17 mouse cellular contexts compared by ENCODE assay signal in the genomic region with DNA sequence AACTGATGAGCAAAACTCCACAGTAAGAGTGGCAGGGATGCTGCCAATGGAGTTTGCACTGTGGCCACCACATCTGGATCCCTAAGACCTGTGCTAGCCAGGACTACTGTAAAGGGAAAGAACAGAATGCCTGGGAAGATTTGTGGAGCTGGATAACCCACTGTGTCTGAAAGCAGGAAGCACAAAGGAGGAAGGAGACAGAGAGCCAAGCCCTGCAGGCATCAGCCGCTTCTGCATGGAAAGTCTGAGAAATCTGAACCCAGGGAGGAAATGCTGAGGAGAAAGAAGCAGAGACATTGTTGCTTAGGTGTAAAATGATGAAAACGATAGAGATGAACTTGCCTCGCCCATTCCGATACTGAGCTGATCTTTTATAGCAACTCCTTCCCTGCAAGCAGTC. TPM values are rescaled to one million over a fixed set of nuclear protein-coding genes. Genes with fewer than 3 reads are reported as not detected.
DNase-seq lines count a peak whose midpoint lies in the region; ATAC-seq and TF ChIP-seq lines count a peak whose summit lies in the region.
"Had no signal": no experiment of that assay in that cellular context is flagged by ENCODE, and none has a peak within 500 bp of the region (broad histone marks: within the 10 kb centered on the region; RNA-seq: fewer than 3 reads in every experiment).

No protein-coding gene starts in this region.

- no peak for ATAC-seq in heart, embryonic 12.5 days (ENCODE audit: insufficient number of reproducible peaks, low FRiP score)
- no peak for ATAC-seq in liver, postnatal 0 days
- ATAC-seq in liver, embryonic 12.5 days: no peak
- ATAC-seq in megakaryocyte progenitor cell, adult 5-6 weeks (replicated peaks; ENCODE audit: poor library complexity): 0 out of 2 replicates have a peak, but pooled peaks have one; percentile 43
- ATAC-seq: forebrain, embryonic 14.5 days had no signal

- no peaks in the 10 kb centered on the region for H3K79me2 ChIP-seq in heart, adult 2 months (replicated peaks; ENCODE audit: control insufficient read depth, insufficient read depth, low read length)

- H3K4me1 ChIP-seq in heart, adult 2 months (ENCODE audit: control insufficient read depth, insufficient read depth, low read length): peaks cover 11% of the 10 kb centered on the region
- peaks cover 8% of the 10 kb centered on the region; the same call in 1 of the 2 replicates for H3K4me1 ChIP-seq in heart, embryonic 12.5 days (replicated peaks)
- H3K4me1 ChIP-seq in liver, postnatal 0 days (ENCODE audit: insufficient read depth): peaks cover 10% of the 10 kb centered on the region; the same call in 1 of the 2 replicates
- H3K4me1 ChIP-seq in liver, embryonic 12.5 days: peaks cover 10% of the 10 kb centered on the region
- H3K4me1 ChIP-seq: embryonic facial prominence, embryonic 10.5 days; forebrain, embryonic 10.5 days; hindbrain, embryonic 10.5 days had no signal

- no peak overlapping the region for H3K4me2 ChIP-seq in heart, embryonic 12.5 days
- H3K4me2 ChIP-seq in liver, postnatal 0 days (ENCODE audit: low read depth, low read length): no peak overlapping the region
- no peak overlapping the region for H3K4me2 ChIP-seq in liver, embryonic 12.5 days
- H3K4me2 ChIP-seq: heart, embryonic 15.5 days; hindbrain, embryonic 14.5 days had no signal

- H3K36me3 ChIP-seq in heart, adult 2 months (ENCODE audit: control insufficient read depth, insufficient read depth, low read length): no peaks in the 10 kb centered on the region
- H3K36me3 ChIP-seq in heart, embryonic 12.5 days: no peaks in the 10 kb centered on the region
- no peaks in the 10 kb centered on the region for H3K36me3 ChIP-seq in liver, postnatal 0 days (replicated peaks; ENCODE audit: insufficient read depth, low read length)
- H3K36me3 ChIP-seq in liver, embryonic 12.5 days: no peaks in the 10 kb centered on the region
- H3K36me3 ChIP-seq: embryonic facial prominence, embryonic 10.5 days; forebrain, embryonic 10.5 days; heart, embryonic 10.5 days; heart, embryonic 15.5 days; hindbrain, embryonic 10.5 days had no signal

- H3K27me3 ChIP-seq in heart, adult 2 months (ENCODE audit: control insufficient read depth, insufficient read depth, low read length): no peaks in the 10 kb centered on the region
- H3K27me3 ChIP-seq in heart, embryonic 12.5 days (replicated peaks): no peaks in the 10 kb centered on the region
- H3K27me3 ChIP-seq in liver, postnatal 0 days (ENCODE audit: insufficient read depth, low read length): no peaks in the 10 kb centered on the region
- H3K27me3 ChIP-seq in liver, embryonic 12.5 days (replicated peaks): no peaks in the 10 kb centered on the region
- H3K27me3 ChIP-seq: heart, embryonic 15.5 days had no signal

- no peak for DNase-seq in heart, adult 2 months
- DNase-seq in liver, postnatal 0 days: no peak
- no peak for DNase-seq in right cerebral cortex, postnatal 10 days (ENCODE audit: low spot score in 2 of 2)
- DNase-seq: adrenal gland, adult 2 months; adrenal gland, postnatal 25 days; cerebellum, adult 2 months; cerebellum, postnatal 10 days had no signal

- TF ChIP-seq CTCF in heart, adult 2 months (IDR thresholded peaks at IDR 0.05): no peak
- no peak for TF ChIP-seq CTCF in liver, postnatal 0 days (IDR thresholded peaks at IDR 0.05; ENCODE audit: low read depth)

- WGBS in heart, adult 2 months: 47% methylated on average over 4 of the region's 4 CpGs
- WGBS in heart, embryonic 12.5 days: 66% methylated on average over 4 of the region's 4 CpGs
- 70% methylated on average over 4 of the region's 4 CpGs for WGBS in liver, postnatal 0 days (ENCODE audit: insufficient replicate concordance)
- 69% methylated on average over 4 of the region's 4 CpGs for WGBS in liver, embryonic 12.5 days (ENCODE audit: insufficient replicate concordance)

- no peak for TF ChIP-seq EP300 in heart, adult 2 months (IDR thresholded peaks at IDR 0.05; ENCODE audit: insufficient read depth, low read depth, low read length)
- TF ChIP-seq EP300 in liver, postnatal 0 days (IDR thresholded peaks at IDR 0.05; ENCODE audit: low read depth): no peak

- peak overlapping the region; percentile 58 for H3K27ac ChIP-seq in heart, adult 2 months
- no peak overlapping the region for H3K27ac ChIP-seq in heart, embryonic 12.5 days (ENCODE audit: poor library complexity, severe bottlenecking)
- H3K27ac ChIP-seq in liver, postnatal 0 days (ENCODE audit: low read depth): 0 out of 2 replicates have a peak overlapping the region, but pooled peaks have one; percentile 22
- H3K27ac ChIP-seq in liver, embryonic 12.5 days: no peak overlapping the region
- H3K27ac ChIP-seq: embryonic facial prominence, embryonic 10.5 days; forebrain, embryonic 10.5 days; heart, embryonic 10.5 days; hindbrain, embryonic 10.5 days; hindbrain, embryonic 14.5 days had no signal

- no peak overlapping the region for H3K9ac ChIP-seq in heart, adult 2 months (ENCODE audit: low read depth, low read length)
- H3K9ac ChIP-seq in heart, embryonic 12.5 days: no peak overlapping the region
- no peak overlapping the region for H3K9ac ChIP-seq in liver, postnatal 0 days (replicated peaks)
- H3K9ac ChIP-seq in liver, embryonic 12.5 days: no peak overlapping the region
- H3K9ac ChIP-seq: heart, embryonic 15.5 days; hindbrain, embryonic 14.5 days had no signal

- intact Hi-C loops in heart, adult 2 months (cut with DNase I): no loop called here

- H3K9me3 ChIP-seq in heart, embryonic 12.5 days (replicated peaks): no peaks in the 10 kb centered on the region
- no peaks in the 10 kb centered on the region; the same call in 1 of the 2 replicates for H3K9me3 ChIP-seq in liver, postnatal 0 days (ENCODE audit: low read length)
- no peaks in the 10 kb centered on the region for H3K9me3 ChIP-seq in liver, embryonic 12.5 days (replicated peaks)
- H3K9me3 ChIP-seq: embryonic facial prominence, embryonic 10.5 days; forebrain, embryonic 10.5 days; heart, embryonic 10.5 days; heart, embryonic 15.5 days; hindbrain, embryonic 10.5 days had no signal

- no peak overlapping the region for H3K4me3 ChIP-seq in heart, adult 2 months
- H3K4me3 ChIP-seq in heart, embryonic 12.5 days: no peak overlapping the region
- no peak overlapping the region for H3K4me3 ChIP-seq in liver, postnatal 0 days (ENCODE audit: low read depth, low read length)
- H3K4me3 ChIP-seq in liver, embryonic 12.5 days: no peak overlapping the region
- H3K4me3 ChIP-seq: embryonic facial prominence, embryonic 10.5 days; forebrain, embryonic 10.5 days; heart, embryonic 10.5 days; heart, embryonic 15.5 days; hindbrain, embryonic 10.5 days had no signal

- no peak for TF ChIP-seq POLR2A in heart, adult 2 months (IDR thresholded peaks at IDR 0.05; ENCODE audit: insufficient read depth, low read depth, low read length)

RNA-seq across cellular contexts. Expression of a gene that starts 22.5 kb away (rescaled TPM):
- total RNA-seq in heart, adult 2 months (2021): 1 to 10 TPM; 2.0 to 2.7 TPM
- 1.7 and 3.3 TPM in 2 replicates for polyA plus RNA-seq in heart, adult 2 months (2012; rRNA removed)
- 37.2 and 37.8 TPM in 2 replicates for polyA plus RNA-seq in heart, embryonic 12.5 days (2016; fragmentation: Nextera tagmentation; extraction: Ambion mirVana)
- 17.1 and 22.6 TPM in 2 replicates for polyA plus RNA-seq in liver, postnatal 0 days (2015; fragmentation: Nextera tagmentation; extraction: Ambion mirVana)
- 10.9 and 11.7 TPM in 2 replicates for polyA plus RNA-seq in liver, embryonic 12.5 days (2016; fragmentation: Nextera tagmentation; extraction: Ambion mirVana)
- not detected in 2 replicates for total RNA-seq in megakaryocyte progenitor cell, adult 5-6 weeks (2015)
- total RNA-seq in megakaryocyte progenitor cell, adult 5-6 weeks (2017): not detected in 2 replicates

Comparison
In these comparisons a context has a peak if more than half of its experiments do, and no peak if none do; other contexts are left out.
1. H3K27ac ChIP-seq: peak in heart, adult 2 months (single experiment) and liver, postnatal 0 days (single experiment); none in heart, embryonic 12.5 days (single experiment) and liver, embryonic 12.5 days (single experiment).